Mouse (Mus musculus): ENCODE results near the gene Syt17. TPM values are rescaled to one million over a fixed set of nuclear protein-coding genes. Genes with fewer than 3 reads are reported as not detected.

Gene Syt17
- polyA plus RNA-seq, 1 experiment: 5.4 TPM

GRCm38 (mm10) chr7:118345396-118345795 lies 102.6 kb downstream of the Syt17 start:
- H3K4me3 ChIP-seq: no peak overlapping the region
- no peaks in the 10 kb centered on the region for H3K36me3 ChIP-seq (ENCODE audit: control insufficient read depth, insufficient read depth)
- no peaks in the 10 kb centered on the region for H3K79me2 ChIP-seq (ENCODE audit: control insufficient read depth, insufficient read depth)
- H3K27me3 ChIP-seq (ENCODE audit: control insufficient read depth, insufficient read depth, insufficient read length): no peaks in the 10 kb centered on the region
- H3ac ChIP-seq (ENCODE audit: control insufficient read depth, insufficient read length): no peak overlapping the region
- no peak overlapping the region for H3K4me2 ChIP-seq (ENCODE audit: low read depth)
- TF ChIP-seq TCF12 (IDR thresholded peaks at IDR 0.05; ENCODE audit: insufficient read depth, poor library complexity, severe bottlenecking) (no peak), POLR2AphosphoS2 (IDR thresholded peaks at IDR 0.05; ENCODE audit: insufficient read length, low read depth) (no peak), E2F4 (IDR thresholded peaks at IDR 0.05; ENCODE audit: insufficient read depth) (no peak), MYOD1 (IDR thresholded peaks at IDR 0.05; ENCODE audit: control insufficient read depth in 1 of 3, insufficient read length in 2 of 3, low read depth in 2 of 3) (no peak), CEBPB (IDR thresholded peaks at IDR 0.05; ENCODE audit: insufficient read depth, poor library complexity, severe bottlenecking) (no peak), REST (IDR thresholded peaks at IDR 0.05; ENCODE audit: insufficient read depth, insufficient read length) (no peak), TCF3 (IDR thresholded peaks at IDR 0.05; ENCODE audit: insufficient read length, low read depth) (no peak), SRF (IDR thresholded peaks at IDR 0.05; ENCODE audit: control insufficient read depth, insufficient read length, low read depth) (no peak), MAX (IDR thresholded peaks at IDR 0.05; ENCODE audit: low read depth) (no peak), MYOG (IDR thresholded peaks at IDR 0.05; ENCODE audit: control insufficient read depth in 1 of 3, insufficient read depth in 1 of 3, insufficient read length in 2 of 3, low read depth in 2 of 3) (no peak), POLR2A (IDR thresholded peaks at IDR 0.05; ENCODE audit: insufficient read length, low read depth) (no peak), USF1 (IDR thresholded peaks at IDR 0.05; ENCODE audit: low read depth) (no peak)

DNA sequence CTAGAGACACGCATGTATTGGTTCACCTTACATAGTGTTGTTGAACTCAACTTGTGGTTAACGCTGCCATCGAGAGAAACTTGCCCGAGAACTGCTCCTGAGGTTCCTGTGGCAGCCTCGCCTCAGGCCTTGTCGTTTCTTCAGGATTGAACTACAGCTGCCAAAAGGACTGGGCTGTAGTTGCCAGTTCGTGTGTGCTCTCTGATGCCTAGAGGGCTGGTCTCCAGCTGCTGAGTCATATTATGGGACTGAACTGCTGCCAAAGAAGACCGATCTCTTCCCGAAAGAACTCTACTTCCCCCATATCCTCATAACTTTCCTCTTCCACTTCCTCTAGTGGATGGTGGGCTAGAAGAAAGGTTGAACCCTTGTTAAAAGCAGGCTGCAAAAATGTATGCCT lies 103.3 kb downstream of the Syt17 start:
- TF ChIP-seq MYOG (IDR thresholded peaks at IDR 0.05; ENCODE audit: control insufficient read depth in 1 of 3, insufficient read depth in 1 of 3, insufficient read length in 2 of 3, low read depth in 2 of 3) (no peak), CEBPB (IDR thresholded peaks at IDR 0.05; ENCODE audit: insufficient read depth, poor library complexity, severe bottlenecking) (no peak), REST (IDR thresholded peaks at IDR 0.05; ENCODE audit: insufficient read depth, insufficient read length) (no peak), MYOD1 (IDR thresholded peaks at IDR 0.05; ENCODE audit: control insufficient read depth in 1 of 3, insufficient read length in 2 of 3, low read depth in 2 of 3) (no peak), POLR2AphosphoS2 (IDR thresholded peaks at IDR 0.05; ENCODE audit: insufficient read length, low read depth) (no peak), USF1 (IDR thresholded peaks at IDR 0.05; ENCODE audit: low read depth) (no peak), MAX (IDR thresholded peaks at IDR 0.05; ENCODE audit: low read depth) (no peak), TCF3 (IDR thresholded peaks at IDR 0.05; ENCODE audit: insufficient read length, low read depth) (no peak)
- H3K4me2 ChIP-seq (ENCODE audit: low read depth): no peak overlapping the region
- no peak overlapping the region for H3K4me3 ChIP-seq
- H3K36me3 ChIP-seq (ENCODE audit: control insufficient read depth, insufficient read depth): no peaks in the 10 kb centered on the region
- no peak overlapping the region for H3ac ChIP-seq (ENCODE audit: control insufficient read depth, insufficient read length)
- H3K79me2 ChIP-seq (ENCODE audit: control insufficient read depth, insufficient read depth): no peaks in the 10 kb centered on the region
- H3K27me3 ChIP-seq (ENCODE audit: control insufficient read depth, insufficient read depth, insufficient read length): no peaks in the 10 kb centered on the region

Other genes with a start within 250 kb of the Syt17 start
- 7.9 TPM for gene Smg1, start 204.6 kb downstream of the Syt17 start, polyA plus RNA-seq (2012; fragmentation: generic; extraction: Trizol)
- 10.7 TPM for gene Itpripl2, start 43.8 kb upstream of the Syt17 start, polyA plus RNA-seq (2012; fragmentation: generic; extraction: Trizol)
- gene Coq7, start 85.1 kb upstream of the Syt17 start, polyA plus RNA-seq (2012; fragmentation: generic; extraction: Trizol): 36.2 TPM
- gene Tmc7, start 136.5 kb upstream of the Syt17 start, polyA plus RNA-seq (2012; fragmentation: generic; extraction: Trizol): 0.02 TPM
- not detected for gene Tmc5, start 149.1 kb upstream of the Syt17 start, polyA plus RNA-seq (2012; fragmentation: generic; extraction: Trizol)